Mouse (Mus musculus) small intestine, adult 2 months (tissue): ENCODE data around the gene Zfp14.

Experiments used
- CTCF ChIP-seq: fragments of 200-500 bp; IDR thresholded peaks from 2 replicates; pipeline ENCODE4 v1.5.1; 2012; ENCODE audit warnings: low read depth, mild to moderate bottlenecking, control low read depth, inconsistent platforms, low read length, moderate library complexity, mixed read lengths; ENCODE audit not compliant: insufficient replicate concordance, insufficient read length; ENCODE audit errors: extremely low read depth
- POLR2A ChIP-seq: fragments of 200-500 bp; IDR thresholded peaks from 2 replicates; pipeline ENCODE4 v1.6.1; 2012; ENCODE audit warnings: low read depth, mild to moderate bottlenecking, control low read depth, inconsistent platforms, low read length, moderate library complexity

- TF ChIP-seq CTCF (no peak), POLR2A (no peak)
These were observed 13.4 kb upstream of the Zfp14 start for GRCm38 (mm10) chr7:30064622-30065021.
